Mouse (Mus musculus): Measurements from ENCODE around the gene Pacrg. TPM values are rescaled to one million over a fixed set of nuclear protein-coding genes. Genes with fewer than 3 reads are reported as not detected.

The Pacrg gene
- total and polyA plus RNA-seq, 3 experiments = not detected

GRCm38 (mm10) chr17:10628240-10628639, 211.9 kb downstream of the Pacrg start:
- dilution Hi-C loops (cut with MboI; ENCODE audit: extremely low pct_ligation_motif_present, extremely low pct_unique_long_range_greater_than_20kb, low sequenced_read_pairs) = no loop called here
- no peaks in the 10 kb centered on the region for H3K9me3 ChIP-seq (replicated peaks; ENCODE audit: low read length)
- H3K4me2 ChIP-seq (ENCODE audit: insufficient read depth, low read depth, poor library complexity, severe bottlenecking) = no peak overlapping the region
- H3K9ac ChIP-seq (ENCODE audit: insufficient read depth, low read depth) = no peak overlapping the region
- H3K79me2 ChIP-seq (replicated peaks; ENCODE audit: control insufficient read depth, extremely low read depth, insufficient read depth, poor library complexity, severe bottlenecking) = no peaks in the 10 kb centered on the region
- H3K27me3 ChIP-seq (replicated peaks) = no peaks in the 10 kb centered on the region
- DNase-seq (ENCODE audit: extremely low read depth) = no peak
- no peak for TF ChIP-seq GABPA (IDR thresholded peaks at IDR 0.05; ENCODE audit: insufficient replicate concordance, low read depth, low read length)
- TF ChIP-seq USF1 (IDR thresholded peaks at IDR 0.05; ENCODE audit: low read depth, low read length) = no peak
- TF ChIP-seq SMC3 (IDR thresholded peaks at IDR 0.05; ENCODE audit: low read depth, low read length) = no peak
- H3K36me3 ChIP-seq (replicated peaks in 1 of 2; ENCODE audit: control insufficient read depth in 1 of 2, insufficient read depth in 1 of 2, low read length in 1 of 2) = no peaks in the 10 kb centered on the region
- peaks cover 0 to 7% of the 10 kb centered on the region in 2 experiments; a peak in 2 of 4 replicates for H3K4me1 ChIP-seq (ENCODE audit: control insufficient read depth in 1 of 2, insufficient read depth in 2 of 2)
- in situ Hi-C loops (cut with MboI; ENCODE audit: low pct_ligation_motif_present, low pct_unique_long_range_greater_than_20kb, low sequenced_read_pairs) = no loop called here
- no peak overlapping the region for H3K27ac ChIP-seq (ENCODE audit: insufficient read depth, low read depth)
- no peak overlapping the region for H3K4me3 ChIP-seq (replicated peaks in 1 of 3; ENCODE audit: low read depth in 2 of 3, low read length in 2 of 3, poor library complexity in 1 of 3)

DNA sequence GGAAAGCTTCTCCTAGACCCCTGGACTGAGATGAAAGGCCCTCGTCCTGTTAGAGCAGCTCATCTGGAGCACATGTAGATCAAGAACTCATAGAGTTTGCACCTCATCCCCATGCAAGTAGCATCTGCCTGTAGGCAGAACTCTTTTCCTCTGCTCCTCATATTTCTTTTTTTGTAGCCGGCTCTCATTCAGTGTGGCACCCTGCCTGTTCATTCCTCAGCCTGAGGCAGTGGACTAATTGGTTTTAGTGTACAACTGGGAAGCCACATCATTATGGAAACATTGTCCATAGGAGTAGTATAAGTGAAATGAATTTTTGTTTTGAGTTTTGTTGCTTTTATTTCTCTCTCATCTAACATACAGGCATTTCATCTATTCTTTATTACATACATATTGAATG, 212.6 kb downstream of the Pacrg start:
- H3K79me2 ChIP-seq (replicated peaks; ENCODE audit: control insufficient read depth, extremely low read depth, insufficient read depth, poor library complexity, severe bottlenecking) = no peaks in the 10 kb centered on the region
- no peak overlapping the region for H3K27ac ChIP-seq (ENCODE audit: insufficient read depth, low read depth)
- in situ Hi-C loops (cut with MboI; ENCODE audit: low pct_ligation_motif_present, low pct_unique_long_range_greater_than_20kb, low sequenced_read_pairs) = no loop called here
- DNase-seq (ENCODE audit: extremely low read depth) = no peak
- H3K9ac ChIP-seq (ENCODE audit: insufficient read depth, low read depth) = no peak overlapping the region
- peaks cover 0 to 7% of the 10 kb centered on the region in 2 experiments; a peak in 2 of 4 replicates for H3K4me1 ChIP-seq (ENCODE audit: control insufficient read depth in 1 of 2, insufficient read depth in 2 of 2)
- dilution Hi-C loops (cut with MboI; ENCODE audit: extremely low pct_ligation_motif_present, extremely low pct_unique_long_range_greater_than_20kb, low sequenced_read_pairs) = no loop called here
- no peak overlapping the region for H3K4me2 ChIP-seq (ENCODE audit: insufficient read depth, low read depth, poor library complexity, severe bottlenecking)
- TF ChIP-seq ETS1 (conservative IDR thresholded peaks at IDR 0.05; ENCODE audit: low read depth, low read length) (no peak), EP300 (IDR thresholded peaks at IDR 0.05; ENCODE audit: low read length) (no peak), ZNF384 (IDR thresholded peaks at IDR 0.05; ENCODE audit: low read depth, low read length) (no peak), E2F4 (IDR thresholded peaks at IDR 0.05; ENCODE audit: insufficient replicate concordance, low read depth, low read length) (no peak)
- no peak overlapping the region for H3K4me3 ChIP-seq (replicated peaks in 1 of 3; ENCODE audit: low read depth in 2 of 3, low read length in 2 of 3, poor library complexity in 1 of 3)
- no peaks in the 10 kb centered on the region for H3K27me3 ChIP-seq (replicated peaks)
- H3K9me3 ChIP-seq (replicated peaks; ENCODE audit: low read length) = no peaks in the 10 kb centered on the region
- no peaks in the 10 kb centered on the region for H3K36me3 ChIP-seq (replicated peaks in 1 of 2; ENCODE audit: control insufficient read depth in 1 of 2, insufficient read depth in 1 of 2, low read length in 1 of 2)

- dilution Hi-C loops (cut with MboI; ENCODE audit: extremely low pct_ligation_motif_present, extremely low pct_unique_long_range_greater_than_20kb, low sequenced_read_pairs) = no loop called here
- in situ Hi-C loops (cut with MboI; ENCODE audit: low pct_ligation_motif_present, low pct_unique_long_range_greater_than_20kb, low sequenced_read_pairs) = no loop called here
Measured at GRCm38 (mm10) chr17:10626299-10627095, 213.6 kb downstream of the Pacrg start.

More at GRCm38 (mm10) chr17:10626299-10627095, 213.6 kb downstream of the Pacrg start:
- Histone ChIP-seq H3K27ac (ENCODE audit: insufficient read depth, low read depth) (no peak overlapping the region), H3K9me3 (replicated peaks; ENCODE audit: low read length) (no peaks in the 10 kb centered on the region), H3K4me1 (ENCODE audit: control insufficient read depth in 1 of 2, insufficient read depth in 2 of 2) (peaks cover 0 to 7% of the 10 kb centered on the region in 2 experiments; a peak in 2 of 4 replicates), H3K4me3 (replicated peaks in 1 of 3; ENCODE audit: low read depth in 2 of 3, low read length in 2 of 3, poor library complexity in 1 of 3) (no peak overlapping the region), H3K79me2 (replicated peaks; ENCODE audit: control insufficient read depth, extremely low read depth, insufficient read depth, poor library complexity, severe bottlenecking) (no peaks in the 10 kb centered on the region), H3K36me3 (replicated peaks in 1 of 2; ENCODE audit: control insufficient read depth in 1 of 2, insufficient read depth in 1 of 2, low read length in 1 of 2) (no peaks in the 10 kb centered on the region), H3K9ac (ENCODE audit: insufficient read depth, low read depth) (no peak overlapping the region), H3K4me2 (ENCODE audit: insufficient read depth, low read depth, poor library complexity, severe bottlenecking) (no peak overlapping the region), H3K27me3 (replicated peaks) (no peaks in the 10 kb centered on the region)
- DNase-seq (ENCODE audit: extremely low read depth) = no peak
- no peak for TF ChIP-seq POLR2AphosphoS2 (IDR thresholded peaks at IDR 0.05; ENCODE audit: low read depth, low read length)
- TF ChIP-seq MAX (IDR thresholded peaks at IDR 0.05; ENCODE audit: low read length) = no peak
- TF ChIP-seq RAD21 (IDR thresholded peaks at IDR 0.05; ENCODE audit: low read depth, low read length) = no peak
- TF ChIP-seq MYC (IDR thresholded peaks at IDR 0.05; ENCODE audit: low read depth, low read length) = no peak
- no peak for TF ChIP-seq NELFE (IDR thresholded peaks at IDR 0.05; ENCODE audit: low read depth, low read length)
- TF ChIP-seq EP300 (IDR thresholded peaks at IDR 0.05; ENCODE audit: low read length) = no peak
- no peak for TF ChIP-seq CTCF (conservative IDR thresholded peaks at IDR 0.05 in 1 of 2, IDR thresholded peaks at IDR 0.05 in 1 of 2; ENCODE audit: low read depth in 2 of 2, low read length in 2 of 2)
- no peak for TF ChIP-seq TCF12 (IDR thresholded peaks at IDR 0.05; ENCODE audit: low read depth, low read length)
- TF ChIP-seq CHD2 (IDR thresholded peaks at IDR 0.05; ENCODE audit: low read length) = no peak
- TF ChIP-seq MAFK (IDR thresholded peaks at IDR 0.05; ENCODE audit: insufficient replicate concordance, low read length) = no peak
- TF ChIP-seq CHD1 (IDR thresholded peaks at IDR 0.05; ENCODE audit: low read depth, low read length) = no peak
- TF ChIP-seq SMC3 (IDR thresholded peaks at IDR 0.05; ENCODE audit: low read depth, low read length) = no peak
- TF ChIP-seq SIN3A (IDR thresholded peaks at IDR 0.05; ENCODE audit: low read length) = no peak
- TF ChIP-seq HCFC1 (IDR thresholded peaks at IDR 0.05; ENCODE audit: low read depth, low read length) = no peak
